Mouse (Mus musculus) kidney, adult 2 months (tissue): ENCODE measurements at regions not wholly inside any gene's neighbourhood (a gene's known extent, or its start where the extent isn't known, plus 50 kb on each side); places are given as distances from the start of the nearest gene placed in this dataset.

Experiments used
- CTCF ChIP-seq: fragments of 200-500 bp; conservative IDR thresholded peaks from 2 replicates; pipeline ENCODE4 v1.5.1; 2011; ENCODE audit warnings: low read depth, mild to moderate bottlenecking, control low read depth, low read length, moderate library complexity, mixed read lengths; ENCODE audit not compliant: insufficient read depth, insufficient read length
- POLR2A ChIP-seq: fragments of 200-500 bp; IDR thresholded peaks from one replicate; pipeline ENCODE4 v1.6.1; 2011; ENCODE audit warnings: low read depth, low read length, control low read depth

DNA sequence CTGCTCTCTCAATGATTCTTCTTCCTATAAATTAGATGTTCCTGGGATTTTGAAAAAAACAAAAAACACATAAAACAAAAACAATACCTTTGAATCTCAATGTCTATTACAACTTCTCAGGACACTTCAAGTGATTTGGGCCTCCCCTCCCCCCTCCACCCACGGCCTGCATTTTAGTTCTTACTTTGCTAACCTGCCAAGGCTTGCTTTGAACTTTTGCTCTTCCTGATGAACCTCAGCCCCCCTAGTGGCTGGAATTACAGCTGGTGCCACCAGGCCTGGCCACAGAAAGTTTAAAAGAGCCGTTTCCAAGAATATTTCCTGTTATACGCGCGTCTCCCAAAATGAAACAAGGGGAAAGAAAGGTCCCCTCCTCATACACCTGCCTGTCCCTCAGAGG lies 253.4 kb downstream of the Ajap1 start:
- TF ChIP-seq CTCF: no peak
- no peak for TF ChIP-seq POLR2A
